Mouse (Mus musculus) heart, adult 2 months (tissue): ENCODE measurements at regions not wholly inside any gene's neighbourhood (a gene's known extent, or its start where the extent isn't known, plus 50 kb on each side); places are given as distances from the start of the nearest gene placed in this dataset.
A peak's percentile ranks its signal among the peaks of the same experiment; 100 is the strongest.

Source experiments
- CTCF ChIP-seq: fragments of 200-600 bp; IDR thresholded peaks from 2 replicates; pipeline ENCODE4 v1.8.1; 2022; ENCODE audit warnings: antibody characterized with exemption, mild to moderate bottlenecking, moderate library complexity
- EP300 ChIP-seq: fragments of 200-500 bp; IDR thresholded peaks from 2 replicates; pipeline ENCODE4 v1.6.1; 2011; ENCODE audit warnings: low read depth, low read length, control low read depth; ENCODE audit not compliant: insufficient read depth
- POLR2A ChIP-seq: fragments of 200-500 bp; IDR thresholded peaks from 2 replicates; pipeline ENCODE4 v1.6.1; 2011; ENCODE audit warnings: mild to moderate bottlenecking, low read depth, low read length, control low read depth; ENCODE audit not compliant: insufficient read depth

DNA sequence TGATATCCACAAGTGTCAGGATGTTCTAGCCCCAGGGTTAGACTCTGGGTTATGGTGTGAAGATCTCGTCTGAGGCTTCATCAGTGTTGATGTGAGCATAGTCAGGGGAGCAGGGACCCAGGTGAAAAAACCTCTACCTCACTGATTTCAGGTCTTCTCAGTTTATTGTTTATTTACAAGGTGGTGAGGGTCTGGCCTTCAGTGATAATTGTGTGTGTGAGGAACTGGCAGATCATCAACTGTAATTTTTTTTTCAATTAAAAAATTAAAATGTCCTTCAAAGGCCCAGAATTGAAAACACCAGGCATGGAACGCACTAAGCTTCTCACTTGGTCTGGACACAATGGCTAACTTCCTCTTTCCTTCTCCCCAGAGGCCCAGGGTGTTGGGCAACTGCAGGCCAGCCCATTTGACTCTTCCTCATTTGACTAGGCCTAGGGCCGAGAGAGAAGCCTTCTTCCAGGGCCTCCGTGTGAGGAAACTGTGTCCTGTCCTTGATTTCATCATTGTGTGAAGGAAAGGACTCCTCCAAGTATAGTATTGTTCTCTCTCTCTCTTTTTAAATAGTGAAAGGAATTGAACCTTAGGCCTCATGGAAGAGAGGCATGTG lies 91.0 kb upstream of the Klf4 start:
- TF ChIP-seq POLR2A (no peak), CTCF (no peak), EP300 (peak; percentile 60; the same call in 1 of the 2 replicates)
